Mouse (Mus musculus) central nervous system, embryonic 18 days (tissue): ENCODE results near the gene Atxn7l1. TPM values are rescaled to one million over a fixed set of nuclear protein-coding genes. Genes with fewer than 3 reads are reported as not detected.

ENCODE experiments used
- polyA plus RNA-seq: library from polyadenylated mRNA; depleted of rRNA; stranded (reverse); fragments of >200 nt; gene quantifications from 2 replicates; pipeline ENCODE4 v1.2.3, GENCODE M21; 2012; rRNA removed

Gene Atxn7l1
- polyA plus RNA-seq = 27.7 and 28.0 TPM in 2 replicates

GRCm38 (mm10) chr12:33147497-33148267 lies at the start of gene Atxn7l1:
Gene Atxn7l1 (plus strand): TSS chr12:33147693.

GRCm38 (mm10) chr12:33394804-33395623 lies 247.5 kb downstream of the Atxn7l1 start, which contains the start of gene Efcab10:
Gene Efcab10 (plus strand): TSS chr12:33394854.

Other genes starting within 250 kb of the Atxn7l1 start
- 27.5 and 28.9 TPM in 2 replicates for gene Sypl, start 193.8 kb upstream of the Atxn7l1 start, polyA plus RNA-seq
- 0.39 and 0.64 TPM in 2 replicates for gene Cdhr3, start 54.8 kb upstream of the Atxn7l1 start, polyA plus RNA-seq
- gene Efcab10, start 247.2 kb downstream of the Atxn7l1 start, polyA plus RNA-seq = 1.6 and 2.6 TPM in 2 replicates